Mouse (Mus musculus) CH12.LX (cell line): ENCODE measurements around the gene Slc26a10. TPM values are rescaled to one million over a fixed set of nuclear protein-coding genes. Genes with fewer than 3 reads are reported as not detected.

Experiments used
- DNase-seq: peaks from one replicate; pipeline ENCODE4 v3.0.0-alpha.2; 2013; ENCODE audit errors: extremely low read depth
- H3K27ac ChIP-seq: 2 replicates; pipeline ENCODE4 v1.5.1; 2012; ENCODE audit warnings: low read depth, mild to moderate bottlenecking, control low read depth, moderate library complexity; ENCODE audit not compliant: insufficient read depth
- H3K27me3 ChIP-seq: replicated peaks from 2 replicates; pipeline ENCODE3; 2012; ENCODE audit warnings: inconsistent platforms
- H3K36me3 ChIP-seq, 2 experiments: replicated peaks in 1 of 2; 2 replicates each; pipeline versions ENCODE3 to v1.6.1; 2012; ENCODE audit warnings: inconsistent platforms in 1 of 2, low read length in 1 of 2, mild to moderate bottlenecking in 1 of 2, mixed read lengths in 1 of 2, moderate library complexity in 1 of 2; ENCODE audit not compliant: control insufficient read depth in 1 of 2, insufficient read depth in 1 of 2
- H3K4me1 ChIP-seq, 2 experiments: 2 replicates each; pipeline ENCODE4 v1.6.1; 2012; ENCODE audit warnings: inconsistent platforms in 1 of 2, moderate library complexity in 1 of 2; ENCODE audit not compliant: insufficient read depth in 2 of 2, control insufficient read depth in 1 of 2
- H3K4me2 ChIP-seq: 2 replicates; pipeline ENCODE4 v1.6.1; 2012; ENCODE audit warnings: low read depth, mild to moderate bottlenecking, control low read depth; ENCODE audit not compliant: poor library complexity, insufficient read depth, severe bottlenecking
- H3K4me3 ChIP-seq, 3 experiments: fragments of 150-350 bp in 1 of 3; sonication (generic) in 1 of 3; replicated peaks in 1 of 3; 2 replicates each; pipeline versions ENCODE3 to v1.5.1; 2011 to 2012; ENCODE audit warnings: low read depth in 2 of 3, low read length in 2 of 3, mild to moderate bottlenecking in 2 of 3, moderate library complexity in 2 of 3, control low read depth in 1 of 3, improper control_type of control experiment in 1 of 3, inconsistent platforms in 1 of 3, mixed read lengths in 1 of 3; ENCODE audit not compliant: poor library complexity in 1 of 3
- H3K79me2 ChIP-seq: replicated peaks from 2 replicates; pipeline ENCODE4 v1.6.1; 2012; ENCODE audit warnings: mild to moderate bottlenecking, moderate library complexity; ENCODE audit not compliant: control insufficient read depth, poor library complexity, insufficient read depth, severe bottlenecking; ENCODE audit errors: extremely low read depth
- H3K9ac ChIP-seq: 2 replicates; pipeline ENCODE4 v1.6.1; 2012; ENCODE audit warnings: low read depth, mild to moderate bottlenecking, control low read depth, moderate library complexity; ENCODE audit not compliant: insufficient read depth
- H3K9me3 ChIP-seq: replicated peaks from 2 replicates; pipeline ENCODE3; 2012; ENCODE audit warnings: low read length, inconsistent platforms, mixed read lengths
- ETS1 ChIP-seq: conservative IDR thresholded peaks from 2 replicates; pipeline ENCODE4 v1.6.1; 2012; ENCODE audit warnings: low read depth, mild to moderate bottlenecking, inconsistent platforms, low read length, improper control_type of control experiment, moderate library complexity
- HCFC1 ChIP-seq: IDR thresholded peaks from 2 replicates; pipeline ENCODE4 v1.6.1; 2012; ENCODE audit warnings: low read depth, mild to moderate bottlenecking, inconsistent platforms, low read length, improper control_type of control experiment
- IRF4 ChIP-seq: IDR thresholded peaks from 2 replicates; pipeline ENCODE4 v1.6.1; 2014; ENCODE audit warnings: low read depth, mild to moderate bottlenecking, inconsistent platforms, low read length, improper control_type of control experiment
- JUN ChIP-seq: IDR thresholded peaks from 2 replicates; pipeline ENCODE4 v1.6.1; 2011; ENCODE audit warnings: low read depth, mild to moderate bottlenecking, low read length, improper control_type of control experiment, moderate library complexity; ENCODE audit not compliant: insufficient read depth
- KAT2A ChIP-seq: IDR thresholded peaks from 2 replicates; pipeline ENCODE4 v1.6.1; 2012; ENCODE audit warnings: low read length, improper control_type of control experiment, inconsistent platforms; ENCODE audit not compliant: insufficient replicate concordance
- MEF2A ChIP-seq: IDR thresholded peaks from 2 replicates; pipeline ENCODE4 v1.6.1; 2014; ENCODE audit warnings: low read depth, mild to moderate bottlenecking, inconsistent platforms, low read length, improper control_type of control experiment, borderline replicate concordance
- MYC ChIP-seq: IDR thresholded peaks from 2 replicates; pipeline ENCODE4 v1.6.1; 2011; ENCODE audit warnings: low read depth, mild to moderate bottlenecking, improper control_type of control experiment, low read length
- POLR2AphosphoS2 ChIP-seq: IDR thresholded peaks from 2 replicates; pipeline ENCODE4 v1.6.1; 2011; ENCODE audit warnings: low read depth, low read length, improper control_type of control experiment
- SIN3A ChIP-seq: IDR thresholded peaks from 2 replicates; pipeline ENCODE4 v1.6.1; 2012; ENCODE audit warnings: low read length, improper control_type of control experiment, inconsistent platforms
- SMC3 ChIP-seq: IDR thresholded peaks from 2 replicates; pipeline ENCODE4 v1.6.1; 2011; ENCODE audit warnings: low read depth, low read length, improper control_type of control experiment
- TBP ChIP-seq: conservative IDR thresholded peaks from 2 replicates; pipeline ENCODE4 v1.6.1; 2011; ENCODE audit warnings: low read depth, low read length, improper control_type of control experiment
- TCF12 ChIP-seq: IDR thresholded peaks from 2 replicates; pipeline ENCODE4 v1.6.1; 2014; ENCODE audit warnings: low read depth, mild to moderate bottlenecking, inconsistent platforms, low read length, improper control_type of control experiment
- UBTF ChIP-seq: IDR thresholded peaks from 2 replicates; pipeline ENCODE4 v1.6.1; 2012; ENCODE audit warnings: low read depth, mild to moderate bottlenecking, inconsistent platforms, low read length, improper control_type of control experiment, moderate library complexity
- USF1 ChIP-seq: IDR thresholded peaks from 2 replicates; pipeline ENCODE4 v1.6.1; 2014; ENCODE audit warnings: low read depth, mild to moderate bottlenecking, inconsistent platforms, low read length, improper control_type of control experiment
- USF2 ChIP-seq: conservative IDR thresholded peaks from 2 replicates; pipeline ENCODE4 v1.6.1; 2011; ENCODE audit warnings: low read depth, low read length, improper control_type of control experiment
- ZMIZ1 ChIP-seq: IDR thresholded peaks from 2 replicates; pipeline ENCODE4 v1.6.1; 2012; ENCODE audit warnings: low read depth, mild to moderate bottlenecking, inconsistent platforms, low read length, improper control_type of control experiment
- dilution Hi-C: fragments of 300-500 bp; cut with MboI; formaldehyde crosslinking; loops from 2 replicates; pipeline ENCODE4 v1.14.3; 2020; ENCODE audit warnings: low sequenced_read_pairs; ENCODE audit not compliant: extremely low pct_unique_long_range_greater_than_20kb, extremely low pct_ligation_motif_present
- in situ Hi-C: fragments of 300-500 bp; cut with MboI; formaldehyde crosslinking; loops from 3 replicates; pipeline ENCODE4 v1.14.3; 2019; ENCODE audit warnings: low sequenced_read_pairs, low pct_ligation_motif_present, low pct_unique_long_range_greater_than_20kb, mixed read lengths
- polyA plus RNA-seq: library from polyadenylated mRNA; unstranded; fragments of >175 nt; gene quantifications from 2 replicates; pipeline ENCODE4 v1.2.1, GENCODE M21; 2012; ENCODE audit warnings: low read depth; ENCODE audit not compliant: insufficient read length
- total RNA-seq, 2 experiments: library from RNA; depleted of rRNA; stranded (reverse); fragments of 300-350 nt in 1 of 2; fragments of >200 nt in 1 of 2; gene quantifications; 2 replicates each; pipeline ENCODE4 v1.2.3; 2012 to 2014

The Slc26a10 gene
- total and polyA plus RNA-seq, 3 experiments = 0.05 to 1.7 (median 0.16) TPM

GRCm38 (mm10) chr10:127204589-127204988 is 24.1 kb upstream of the Slc26a10 start:
- no peak overlapping the region for H3K9ac ChIP-seq
- H3K4me3 ChIP-seq = no peak overlapping the region
- no peaks in the 10 kb centered on the region for H3K9me3 ChIP-seq
- no peaks in the 10 kb centered on the region for H3K27me3 ChIP-seq
- no peak for DNase-seq
- H3K4me2 ChIP-seq = no peak overlapping the region
- TF ChIP-seq POLR2AphosphoS2 = no peak
- TF ChIP-seq JUN = no peak
- TF ChIP-seq ETS1 = no peak
- no peak for TF ChIP-seq IRF4
- TF ChIP-seq MYC = no peak
- TF ChIP-seq HCFC1 = no peak
- TF ChIP-seq MEF2A = no peak
- TF ChIP-seq KAT2A = no peak
- TF ChIP-seq TCF12 = no peak
- TF ChIP-seq SMC3 = no peak
- no peak for TF ChIP-seq ZMIZ1
- TF ChIP-seq TBP = no peak
- TF ChIP-seq USF1 = no peak
- no peak for TF ChIP-seq USF2
- no peak for TF ChIP-seq UBTF
- dilution Hi-C loops (no loop called here), in situ Hi-C loops (no loop called here)
- peaks cover 64 to 87% of the 10 kb centered on the region in 2 experiments for H3K36me3 ChIP-seq
- no peak overlapping the region for H3K27ac ChIP-seq
- peaks cover 0 to 4% of the 10 kb centered on the region in 2 experiments; a peak in 1 of 4 replicates for H3K4me1 ChIP-seq
- H3K79me2 ChIP-seq = peaks cover 2% of the 10 kb centered on the region; the same call in 1 of the 2 replicates

DNA sequence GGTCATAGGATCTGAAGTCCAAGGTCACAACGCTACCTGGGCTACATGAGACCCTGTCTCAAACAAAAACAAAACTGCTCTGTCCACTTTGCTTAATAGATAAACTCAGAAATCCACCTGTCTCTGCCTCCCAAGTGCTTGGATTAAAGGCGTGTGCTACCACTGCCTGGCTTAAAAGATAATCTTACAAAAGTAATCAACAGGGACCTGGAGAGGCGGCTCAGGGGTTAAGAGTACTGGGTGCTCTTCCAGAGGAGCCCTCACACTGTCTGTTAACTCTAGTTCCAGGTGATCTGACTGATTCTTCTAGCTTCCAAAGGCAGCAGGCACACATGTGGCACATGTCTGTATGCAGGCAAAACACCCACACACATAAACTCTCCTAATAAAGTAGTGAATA is 22.7 kb upstream of the Slc26a10 start:
- in situ Hi-C loops (no loop called here), dilution Hi-C loops (no loop called here)
- Histone ChIP-seq H3K27ac (no peak overlapping the region), H3K9me3 (no peaks in the 10 kb centered on the region), H3K4me3 (no peak overlapping the region), H3K4me1 (no peaks in the 10 kb centered on the region), H3K79me2 (no peaks in the 10 kb centered on the region), H3K36me3 (peaks cover 70 to 89% of the 10 kb centered on the region in 2 experiments), H3K9ac (no peak overlapping the region), H3K4me2 (no peak overlapping the region), H3K27me3 (no peaks in the 10 kb centered on the region)
- no peak for TF ChIP-seq SIN3A
- no peak for TF ChIP-seq MYC
- DNase-seq = no peak
